Mouse (Mus musculus) gastrocnemius, postnatal 10 days (tissue): ENCODE data around the gene Tmem25. TPM values are rescaled to one million over a fixed set of nuclear protein-coding genes. Genes with fewer than 3 reads are reported as not detected.

ENCODE experiments used
- DNase-seq: peaks from one replicate; pipeline ENCODE4 v3.0.0; 2021; ENCODE audit warnings: mixed read lengths
- long read RNA-seq, 2 experiments: library from polyadenylated mRNA; stranded (forward); transcript quantifications; one replicate each; pipeline ENCODE4 v2.0.0; 2021
- total RNA-seq, 2 experiments: library from RNA; stranded (reverse); gene quantifications; 2 replicates each; pipeline ENCODE4 v1.2.3; 2021

Tmem25 gene
- 1 to 10 TPM; 6.4 to 8.0 TPM for total RNA-seq
- long read RNA-seq, experiment 1, partial matches to known transcripts: 11 of 26 reads
- long read RNA-seq, experiment 1, other reads (novel, unspliced or antisense): 12 of 26 reads
- long read RNA-seq, experiment 2, partial matches to known transcripts: 5 of 17 reads
- long read RNA-seq, experiment 2, other reads (novel, unspliced or antisense): 11 of 17 reads

- peak; percentile 80 for DNase-seq
Observed at GRCm38 (mm10) chr9:44799102-44799957, at the start of gene Tmem25. Tmem25 (minus strand) TSS chr9:44799307.

GRCm38 (mm10) chr9:44847446-44847845 lies 48.3 kb upstream of the Tmem25 start:
- DNase-seq: no peak

GRCm38 (mm10) chr9:44841241-44841640 lies 42.1 kb upstream of the Tmem25 start:
- no peak for DNase-seq

GRCm38 (mm10) chr9:44836439-44836838 lies 37.3 kb upstream of the Tmem25 start:
- DNase-seq: peak; percentile 83

- peak; percentile 26 for DNase-seq
Observed at GRCm38 (mm10) chr9:44832356-44832755, 33.2 kb upstream of the Tmem25 start.

- DNase-seq: no peak
Observed at GRCm38 (mm10) chr9:44830506-44830905, 31.4 kb upstream of the Tmem25 start.

GRCm38 (mm10) chr9:44828944-44829343 lies 29.8 kb upstream of the Tmem25 start:
- DNase-seq: no peak

- no peak for DNase-seq
Observed at GRCm38 (mm10) chr9:44826660-44827059, 27.6 kb upstream of the Tmem25 start.

- no peak for DNase-seq
Observed at GRCm38 (mm10) chr9:44819920-44820827, 21.1 kb upstream of the Tmem25 start.

- DNase-seq: no peak
Observed at GRCm38 (mm10) chr9:44817522-44817921, 18.4 kb upstream of the Tmem25 start.

GRCm38 (mm10) chr9:44814179-44814578 lies 15.1 kb upstream of the Tmem25 start:
- DNase-seq: no peak

GRCm38 (mm10) chr9:44810316-44810715 lies 11.2 kb upstream of the Tmem25 start:
- DNase-seq: no peak

GRCm38 (mm10) chr9:44807778-44808177 lies 8.7 kb upstream of the Tmem25 start:
- no peak for DNase-seq

GRCm38 (mm10) chr9:44807141-44807540 lies 8.0 kb upstream of the Tmem25 start:
- DNase-seq: no peak

GRCm38 (mm10) chr9:44805536-44805935 lies 6.4 kb upstream of the Tmem25 start:
- DNase-seq: no peak

- no peak for DNase-seq
Observed at GRCm38 (mm10) chr9:44804678-44805077, 5.6 kb upstream of the Tmem25 start.

- DNase-seq: no peak
Observed at GRCm38 (mm10) chr9:44802808-44803450, 3.8 kb upstream of the Tmem25 start, which contains the start of gene Ttc36. Ttc36 (minus strand) TSS chr9:44803072.

- no peak for DNase-seq
Observed at GRCm38 (mm10) chr9:44801669-44802068, 2.6 kb upstream of the Tmem25 start.

- no peak for DNase-seq
Observed at GRCm38 (mm10) chr9:44799958-44800324, 834 bp upstream of the Tmem25 start.

GRCm38 (mm10) chr9:44798298-44798697 lies 809 bp downstream of the Tmem25 start:
- DNase-seq: peak; percentile 32

GRCm38 (mm10) chr9:44792842-44793241 lies 6.3 kb downstream of the Tmem25 start:
- no peak for DNase-seq
